Mouse (Mus musculus) olfactory bulb, adult 2 months (tissue): ENCODE measurements around the gene Pfdn2.

Source experiments
- CTCF ChIP-seq: fragments of 200-500 bp; IDR thresholded peaks from 2 replicates; pipeline ENCODE4 v1.5.1; 2012; ENCODE audit warnings: low read depth, mild to moderate bottlenecking, low read length, moderate library complexity; ENCODE audit not compliant: insufficient read depth
- POLR2A ChIP-seq: fragments of 200-500 bp; IDR thresholded peaks from 2 replicates; pipeline ENCODE4 v1.6.1; 2012; ENCODE audit warnings: mild to moderate bottlenecking, low read depth, low read length, moderate library complexity; ENCODE audit not compliant: insufficient read depth

DNA sequence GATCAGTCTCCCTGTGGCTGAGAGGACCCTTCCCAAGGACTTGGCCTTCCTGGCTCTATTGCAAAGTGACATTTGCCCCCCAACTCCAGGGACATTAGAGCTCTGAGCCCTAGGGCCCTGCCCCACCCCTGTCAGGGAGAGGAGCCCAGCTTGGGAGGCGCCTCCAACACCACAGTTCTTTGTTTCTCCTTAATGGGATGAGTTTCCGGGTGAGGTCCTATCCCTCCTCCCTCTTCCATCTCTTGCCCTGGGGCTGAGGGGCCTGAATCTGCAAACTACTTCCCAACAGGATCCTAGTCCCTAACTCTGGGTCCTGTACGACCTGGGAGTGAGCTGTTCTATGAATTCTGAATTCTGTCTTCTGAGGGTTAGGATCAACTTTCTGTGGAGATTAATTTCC lies 27.4 kb downstream of the Pfdn2 start:
- TF ChIP-seq POLR2A (no peak), CTCF (no peak)
